In the genomic region with DNA sequence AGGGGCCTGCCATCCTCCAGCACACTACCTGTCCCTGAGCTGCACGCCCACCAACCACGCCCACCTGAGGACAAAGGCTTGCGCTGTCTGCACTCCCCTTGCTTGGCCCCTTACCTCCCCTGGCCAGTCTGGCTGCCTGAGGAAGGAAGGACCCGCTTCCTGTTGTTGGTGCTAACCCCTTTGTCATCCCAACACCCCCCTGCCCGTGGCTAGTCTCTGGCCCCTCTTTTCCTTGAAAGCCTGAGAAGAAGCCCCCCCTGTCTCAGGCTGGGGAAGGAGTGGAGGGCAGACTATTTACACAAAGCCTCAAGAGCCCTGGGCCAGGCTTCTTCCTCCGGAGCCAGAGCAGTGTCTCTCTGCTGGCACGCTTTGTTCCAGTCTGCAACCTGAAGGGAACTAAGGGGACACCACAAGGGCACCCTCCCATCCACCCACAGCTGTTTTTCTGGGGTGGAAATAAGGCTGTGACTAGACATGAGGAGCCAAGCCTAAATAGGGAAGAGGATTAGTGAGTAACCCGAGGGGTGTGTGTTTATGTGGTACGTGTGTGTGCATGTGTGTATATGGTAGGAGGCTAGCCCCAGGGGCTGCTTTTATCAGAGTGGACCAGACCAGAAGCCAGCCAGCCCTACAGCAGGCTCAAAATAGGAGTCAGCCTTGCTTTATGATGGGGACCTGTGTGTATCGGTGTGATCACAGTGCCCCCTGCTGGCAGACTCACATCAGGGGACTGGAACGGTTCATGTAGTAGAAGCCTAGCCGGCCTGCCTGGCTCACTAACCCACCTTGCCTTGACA, we compare ENCODE assay signal across 8 mouse cellular contexts. TPM values are rescaled to one million over a fixed set of nuclear protein-coding genes. Genes with fewer than 3 reads are reported as not detected.
A peak's percentile ranks its signal among the peaks of the same experiment; 100 is the strongest.
DNase-seq lines count a peak whose midpoint lies in the region; ATAC-seq and TF ChIP-seq lines count a peak whose summit lies in the region.

No protein-coding gene starts in this region.

- H3K9ac ChIP-seq in heart, embryonic 12.5 days, result peak overlapping the region; percentile 47
- 0 out of 2 replicates have a peak overlapping the region, but pooled peaks have one; percentile 1 for H3K9ac ChIP-seq in kidney, postnatal 0 days (ENCODE audit: low read depth, low read length)
- H3K9ac ChIP-seq in liver, embryonic 11.5 days (ENCODE audit: low read depth, low read length), result peak overlapping the region; percentile 30; the same call in 1 of the 2 replicates
- H3K9ac ChIP-seq in stomach, embryonic 14.5 days (replicated peaks; ENCODE audit: low read depth, low read length), result no peak overlapping the region

- peaks cover 56% of the 10 kb centered on the region for H3K27me3 ChIP-seq in heart, embryonic 12.5 days (replicated peaks)
- no peaks in the 10 kb centered on the region for H3K27me3 ChIP-seq in kidney, postnatal 0 days (ENCODE audit: insufficient read depth, low read length)
- H3K27me3 ChIP-seq in liver, embryonic 11.5 days (replicated peaks; ENCODE audit: control insufficient read depth, insufficient read depth, low read length), result no peaks in the 10 kb centered on the region
- no peaks in the 10 kb centered on the region for H3K27me3 ChIP-seq in stomach, embryonic 14.5 days (ENCODE audit: control insufficient read depth, insufficient read depth, low read length)

- WGBS in heart, embryonic 12.5 days, result 14% methylated on average over 12 of the region's 12 CpGs
- 8% methylated on average over 12 of the region's 12 CpGs for WGBS in kidney, postnatal 0 days
- WGBS in liver, embryonic 11.5 days, result 8% methylated on average over 12 of the region's 12 CpGs
- 4% methylated on average over 12 of the region's 12 CpGs for whole genome bisulfite sequencing in stomach, embryonic 14.5 days

- DNase-seq in B cell, adult 2 months, result peak; percentile 94 to 95
- DNase-seq in brain, adult 2 months (ENCODE audit: low read depth, low spot score), result peak; percentile 98
- peak; percentile 96 for DNase-seq in kidney, postnatal 0 days (ENCODE audit: low spot score)
- DNase-seq in liver, embryonic 11.5 days (ENCODE audit: low spot score), result peak; percentile 90
- peak; percentile 96 for DNase-seq in naive thymus-derived CD4-positive, alpha-beta T cell, adult 2 months (ENCODE audit: low read depth)

- no peaks in the 10 kb centered on the region for H3K36me3 ChIP-seq in heart, embryonic 12.5 days
- H3K36me3 ChIP-seq in kidney, postnatal 0 days (ENCODE audit: insufficient read depth, low read length), result 0 out of 2 replicates have a peak, but pooled peaks cover 3% of the 10 kb centered on the region
- no peaks in the 10 kb centered on the region for H3K36me3 ChIP-seq in liver, embryonic 11.5 days (ENCODE audit: control insufficient read depth, insufficient read depth, low read length)
- no peaks in the 10 kb centered on the region for H3K36me3 ChIP-seq in stomach, embryonic 14.5 days (ENCODE audit: control insufficient read depth, insufficient read depth, low read length)

- 0 out of 2 replicates have a peak overlapping the region, but pooled peaks have one; percentile 44 for H3K27ac ChIP-seq in heart, embryonic 12.5 days (ENCODE audit: poor library complexity, severe bottlenecking)
- H3K27ac ChIP-seq in kidney, postnatal 0 days, result 0 out of 2 replicates have a peak overlapping the region, but pooled peaks have one; percentile 31
- peak overlapping the region; percentile 51 for H3K27ac ChIP-seq in liver, embryonic 11.5 days (ENCODE audit: low read depth, low read length)
- peak overlapping the region; percentile 59 for H3K27ac ChIP-seq in stomach, embryonic 14.5 days (ENCODE audit: low read length)

- peak; percentile 97 for TF ChIP-seq CTCF in kidney, postnatal 0 days (IDR thresholded peaks at IDR 0.05; ENCODE audit: low read depth)

- ATAC-seq in erythroblast, adult 5-6 weeks (replicated peaks; ENCODE audit: low FRiP score, poor library complexity, severe bottlenecking), result peak; percentile 83
- peak; percentile 81 for ATAC-seq in heart, embryonic 12.5 days (ENCODE audit: insufficient number of reproducible peaks, low FRiP score)
- peak; percentile 87 for ATAC-seq in kidney, postnatal 0 days (replicated peaks; ENCODE audit: low FRiP score, low read depth)
- peak; percentile 88 for ATAC-seq in liver, embryonic 11.5 days (replicated peaks; ENCODE audit: low FRiP score)
- ATAC-seq in stomach, embryonic 14.5 days (ENCODE audit: insufficient number of reproducible peaks, insufficient read depth, low FRiP score, low read depth), result peak; percentile 90

- no peak overlapping the region for H3K4me3 ChIP-seq in heart, embryonic 12.5 days
- no peak overlapping the region for H3K4me3 ChIP-seq in kidney, postnatal 0 days (replicated peaks; ENCODE audit: low read depth, low read length)
- H3K4me3 ChIP-seq in liver, embryonic 11.5 days (ENCODE audit: low read depth, low read length), result no peak overlapping the region
- H3K4me3 ChIP-seq in stomach, embryonic 14.5 days (ENCODE audit: low read depth, low read length), result no peak overlapping the region

- H3K4me2 ChIP-seq in heart, embryonic 12.5 days, result peak overlapping the region; percentile 22; the same call in 1 of the 2 replicates
- H3K4me2 ChIP-seq in kidney, postnatal 0 days (ENCODE audit: low read length), result no peak overlapping the region
- peak overlapping the region; percentile 50 for H3K4me2 ChIP-seq in liver, embryonic 11.5 days
- peak overlapping the region; percentile 17 for H3K4me2 ChIP-seq in stomach, embryonic 14.5 days (replicated peaks; ENCODE audit: low read depth, low read length)

- H3K9me3 ChIP-seq in heart, embryonic 12.5 days (replicated peaks), result no peaks in the 10 kb centered on the region
- H3K9me3 ChIP-seq in kidney, postnatal 0 days (replicated peaks; ENCODE audit: low read length), result no peaks in the 10 kb centered on the region
- H3K9me3 ChIP-seq in liver, embryonic 11.5 days (ENCODE audit: control insufficient read depth, low read length), result no peaks in the 10 kb centered on the region
- no peaks in the 10 kb centered on the region for H3K9me3 ChIP-seq in stomach, embryonic 14.5 days (ENCODE audit: control insufficient read depth, low read depth, low read length)

- H3K4me1 ChIP-seq in heart, embryonic 12.5 days (replicated peaks), result peaks cover 21% of the 10 kb centered on the region
- peaks cover 7% of the 10 kb centered on the region for H3K4me1 ChIP-seq in kidney, postnatal 0 days (replicated peaks; ENCODE audit: insufficient read depth, low read length)
- H3K4me1 ChIP-seq in liver, embryonic 11.5 days (replicated peaks; ENCODE audit: control insufficient read depth, insufficient read depth, low read length), result peaks cover 16% of the 10 kb centered on the region
- H3K4me1 ChIP-seq in stomach, embryonic 14.5 days (ENCODE audit: control insufficient read depth, insufficient read depth, low read length), result peaks cover 12% of the 10 kb centered on the region

RNA-seq across cellular contexts. Expression of gene Pitpna, which starts 14.8 kb away (rescaled TPM):
- 44.7 and 47.5 TPM in 2 replicates for total RNA-seq in erythroblast, adult 5-6 weeks (2015; ENCODE audit: low replicate concordance)
- 16.2 and 22.4 TPM in 2 replicates for total RNA-seq in erythroblast, adult 5-6 weeks (2017; ENCODE audit: low replicate concordance)
- 75.3 and 80.1 TPM in 2 replicates for polyA plus RNA-seq in heart, embryonic 12.5 days (2016; fragmentation: Nextera tagmentation; extraction: Ambion mirVana)
- polyA plus RNA-seq in kidney, postnatal 0 days (2015; fragmentation: Nextera tagmentation; extraction: Ambion mirVana), result 68.9 and 69.8 TPM in 2 replicates
- 63.2 and 65.1 TPM in 2 replicates for polyA plus RNA-seq in liver, embryonic 11.5 days (2014; fragmentation: Nextera tagmentation; extraction: Ambion mirVana)
- 74.4 and 91.8 TPM in 2 replicates for polyA plus RNA-seq in stomach, embryonic 14.5 days (2014; fragmentation: Nextera tagmentation; extraction: Ambion mirVana)

RNA-seq across cellular contexts. Expression of gene Slc43a2, which starts 41.6 kb away (rescaled TPM):
- 6.7 and 11.9 TPM in 2 replicates for total RNA-seq in erythroblast, adult 5-6 weeks (2015; ENCODE audit: low replicate concordance)
- total RNA-seq in erythroblast, adult 5-6 weeks (2017; ENCODE audit: low replicate concordance), result 9.1 and 14.9 TPM in 2 replicates
- 4.1 and 4.3 TPM in 2 replicates for polyA plus RNA-seq in heart, embryonic 12.5 days (2016; fragmentation: Nextera tagmentation; extraction: Ambion mirVana)
- 16.6 and 19.1 TPM in 2 replicates for polyA plus RNA-seq in kidney, postnatal 0 days (2015; fragmentation: Nextera tagmentation; extraction: Ambion mirVana)
- polyA plus RNA-seq in liver, embryonic 11.5 days (2014; fragmentation: Nextera tagmentation; extraction: Ambion mirVana), result 5.5 and 7.8 TPM in 2 replicates
- 4.0 and 5.1 TPM in 2 replicates for polyA plus RNA-seq in stomach, embryonic 14.5 days (2014; fragmentation: Nextera tagmentation; extraction: Ambion mirVana)

RNA-seq across cellular contexts. Expression of gene Inpp5k, which starts 57.7 kb away (rescaled TPM):
- total RNA-seq in erythroblast, adult 5-6 weeks (2015; ENCODE audit: low replicate concordance), result 67.3 and 73.2 TPM in 2 replicates
- 50.7 and 78.4 TPM in 2 replicates for total RNA-seq in erythroblast, adult 5-6 weeks (2017; ENCODE audit: low replicate concordance)
- 17.3 and 17.5 TPM in 2 replicates for polyA plus RNA-seq in heart, embryonic 12.5 days (2016; fragmentation: Nextera tagmentation; extraction: Ambion mirVana)
- polyA plus RNA-seq in kidney, postnatal 0 days (2015; fragmentation: Nextera tagmentation; extraction: Ambion mirVana), result 35.9 and 38.6 TPM in 2 replicates
- 21.9 and 22.2 TPM in 2 replicates for polyA plus RNA-seq in liver, embryonic 11.5 days (2014; fragmentation: Nextera tagmentation; extraction: Ambion mirVana)
- 25.9 and 27.7 TPM in 2 replicates for polyA plus RNA-seq in stomach, embryonic 14.5 days (2014; fragmentation: Nextera tagmentation; extraction: Ambion mirVana)

RNA-seq across cellular contexts. Expression of gene Scarf1, which starts 59.7 kb away (rescaled TPM):
- total RNA-seq in erythroblast, adult 5-6 weeks (2015; ENCODE audit: low replicate concordance), result 0.42 TPM in 1 of 2 replicates, not detected in the other
- 0.42 and 1.4 TPM in 2 replicates for total RNA-seq in erythroblast, adult 5-6 weeks (2017; ENCODE audit: low replicate concordance)
- polyA plus RNA-seq in heart, embryonic 12.5 days (2016; fragmentation: Nextera tagmentation; extraction: Ambion mirVana), result 12.3 and 13.8 TPM in 2 replicates
- 13.6 and 14.4 TPM in 2 replicates for polyA plus RNA-seq in kidney, postnatal 0 days (2015; fragmentation: Nextera tagmentation; extraction: Ambion mirVana)
- polyA plus RNA-seq in liver, embryonic 11.5 days (2014; fragmentation: Nextera tagmentation; extraction: Ambion mirVana), result 7.0 and 7.8 TPM in 2 replicates
- 4.8 and 5.4 TPM in 2 replicates for polyA plus RNA-seq in stomach, embryonic 14.5 days (2014; fragmentation: Nextera tagmentation; extraction: Ambion mirVana)
